Mouse (Mus musculus) CD4-positive, CD25-positive, alpha-beta regulatory T cell, adult 2 months (primary cell): ENCODE data around the gene Pias4.
"Not testable (repeated sequence)": the region's sequence is repeated elsewhere in the genome, so short reads cannot be mapped to it uniquely, and the experiment has no call there.

Source experiments
- DNase-seq: peaks from one replicate; pipeline ENCODE4 v3.0.0-alpha.2; 2012; ENCODE audit warnings: low read depth, low spot score

Pias4 gene

GRCm38 (mm10) chr10:81191342-81191982 lies 23.7 kb upstream of the Pias4 start:
- DNase-seq, result peak; percentile 20

DNA sequence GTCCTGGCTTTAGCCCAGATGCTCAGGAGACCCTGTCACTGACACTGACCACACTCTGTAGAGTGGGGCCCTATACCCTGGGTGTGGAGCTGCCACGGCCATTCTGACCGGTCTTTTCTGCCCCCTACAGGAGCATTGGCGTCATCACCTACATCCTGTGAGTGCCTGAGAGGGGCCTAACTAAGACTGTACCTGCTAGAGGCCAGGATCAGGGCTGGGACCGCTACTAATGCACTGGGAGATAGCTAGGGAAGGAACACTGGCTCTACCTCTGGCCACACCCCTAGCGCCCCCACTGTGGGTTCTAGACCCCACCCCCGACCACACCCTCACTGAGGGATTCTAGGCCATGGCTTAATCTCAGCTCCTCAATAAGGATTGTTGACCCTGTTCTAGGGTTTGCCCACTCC lies 23.2 kb upstream of the Pias4 start:
- peak; percentile 44 for DNase-seq

- peak; percentile 59 for DNase-seq
Measured at GRCm38 (mm10) chr10:81190236-81190911, 22.7 kb upstream of the Pias4 start.

DNA sequence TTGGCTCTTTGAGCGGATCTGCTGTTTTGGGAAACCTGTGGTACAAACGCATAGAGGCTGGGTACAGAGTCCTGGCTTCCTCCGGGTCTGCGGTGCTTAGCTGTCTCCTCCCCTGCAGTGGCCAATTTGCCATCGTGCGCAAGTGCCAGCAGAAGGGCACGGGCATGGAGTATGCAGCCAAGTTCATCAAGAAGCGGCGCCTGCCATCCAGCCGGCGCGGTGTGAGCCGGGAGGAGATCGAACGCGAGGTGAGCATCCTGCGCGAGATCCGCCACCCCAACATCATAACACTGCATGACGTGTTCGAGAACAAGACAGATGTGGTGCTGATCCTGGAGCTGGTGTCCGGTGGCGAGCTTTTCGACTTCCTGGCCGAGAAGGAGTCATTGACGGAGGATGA lies 22.1 kb upstream of the Pias4 start:
- DNase-seq, result no peak

GRCm38 (mm10) chr10:81187161-81187560 lies 19.4 kb upstream of the Pias4 start:
- DNase-seq, result no peak

DNA sequence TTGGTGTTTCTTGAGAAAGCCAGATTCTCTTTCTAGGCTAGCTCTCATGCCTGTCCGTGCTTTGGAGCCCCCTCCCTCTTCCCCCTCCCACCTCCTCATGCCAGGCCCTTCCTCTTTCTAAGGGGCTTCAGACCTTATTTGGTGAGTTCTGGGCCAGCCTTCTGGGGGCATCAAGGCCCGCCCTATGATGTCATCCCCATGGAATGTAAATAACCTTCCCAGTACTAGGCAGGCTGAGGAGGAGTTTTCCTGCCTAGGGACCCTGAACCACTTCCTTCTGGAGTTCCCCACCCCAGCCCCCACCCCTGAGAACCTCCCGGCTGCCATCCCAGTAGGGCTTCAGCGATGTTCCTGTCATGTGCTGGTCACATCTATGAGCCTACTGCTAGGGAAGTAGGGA lies 17.0 kb upstream of the Pias4 start:
- DNase-seq, result no peak

DNA sequence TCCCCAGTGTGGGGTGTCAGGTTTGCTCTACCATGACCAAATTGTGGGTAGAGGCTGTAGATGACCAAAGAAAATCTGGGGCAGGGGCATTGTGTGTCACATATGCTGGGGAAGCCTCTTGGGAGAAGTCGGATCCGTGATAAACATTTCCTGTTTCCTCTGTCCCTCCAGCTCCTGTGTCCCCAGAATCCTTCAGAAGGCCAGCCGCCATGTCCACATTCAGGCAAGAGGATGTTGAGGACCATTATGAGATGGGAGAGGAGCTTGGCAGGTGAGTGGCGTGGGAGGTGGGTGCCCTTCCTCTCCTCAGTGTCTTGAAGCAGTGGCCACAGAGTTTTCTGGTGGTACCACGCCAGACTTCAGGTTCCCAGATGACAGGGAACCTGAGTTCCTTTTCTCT lies 16.1 kb upstream of the Pias4 start, which contains the start of gene 4930442H23Rik:
4930442H23Rik (minus strand) TSS at position 45 of the 400 bp plus-strand sequence.
- DNase-seq, result peak; percentile 11

- peak; percentile 98 for DNase-seq
Measured at GRCm38 (mm10) chr10:81182336-81183333, 14.9 kb upstream of the Pias4 start, which contains the start of gene Dapk3. Dapk3 (plus strand) TSS chr10:81183005.

GRCm38 (mm10) chr10:81181860-81182259 lies 14.1 kb upstream of the Pias4 start:
- not testable (repeated sequence) for DNase-seq

DNA sequence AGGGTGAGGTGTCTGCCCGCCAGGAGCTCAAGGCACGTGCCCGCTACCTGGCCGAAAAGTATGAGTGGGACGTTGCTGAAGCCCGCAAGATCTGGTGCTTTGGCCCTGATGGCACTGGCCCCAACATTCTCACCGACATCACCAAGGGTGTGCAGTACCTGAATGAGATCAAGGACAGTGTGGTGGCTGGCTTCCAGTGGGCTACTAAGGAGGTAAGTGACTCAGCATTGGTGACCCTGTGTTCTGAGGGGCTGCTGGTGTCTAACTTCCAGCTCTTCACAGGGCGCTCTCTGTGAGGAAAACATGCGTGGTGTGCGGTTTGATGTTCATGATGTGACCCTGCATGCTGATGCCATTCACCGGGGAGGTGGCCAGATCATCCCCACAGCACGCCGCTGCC lies 13.2 kb upstream of the Pias4 start:
- no peak for DNase-seq

GRCm38 (mm10) chr10:81179451-81180342 lies 12.0 kb upstream of the Pias4 start:
- DNase-seq, result peak; percentile 50

- no peak for DNase-seq
Measured at GRCm38 (mm10) chr10:81178927-81179326, 11.2 kb upstream of the Pias4 start.

DNA sequence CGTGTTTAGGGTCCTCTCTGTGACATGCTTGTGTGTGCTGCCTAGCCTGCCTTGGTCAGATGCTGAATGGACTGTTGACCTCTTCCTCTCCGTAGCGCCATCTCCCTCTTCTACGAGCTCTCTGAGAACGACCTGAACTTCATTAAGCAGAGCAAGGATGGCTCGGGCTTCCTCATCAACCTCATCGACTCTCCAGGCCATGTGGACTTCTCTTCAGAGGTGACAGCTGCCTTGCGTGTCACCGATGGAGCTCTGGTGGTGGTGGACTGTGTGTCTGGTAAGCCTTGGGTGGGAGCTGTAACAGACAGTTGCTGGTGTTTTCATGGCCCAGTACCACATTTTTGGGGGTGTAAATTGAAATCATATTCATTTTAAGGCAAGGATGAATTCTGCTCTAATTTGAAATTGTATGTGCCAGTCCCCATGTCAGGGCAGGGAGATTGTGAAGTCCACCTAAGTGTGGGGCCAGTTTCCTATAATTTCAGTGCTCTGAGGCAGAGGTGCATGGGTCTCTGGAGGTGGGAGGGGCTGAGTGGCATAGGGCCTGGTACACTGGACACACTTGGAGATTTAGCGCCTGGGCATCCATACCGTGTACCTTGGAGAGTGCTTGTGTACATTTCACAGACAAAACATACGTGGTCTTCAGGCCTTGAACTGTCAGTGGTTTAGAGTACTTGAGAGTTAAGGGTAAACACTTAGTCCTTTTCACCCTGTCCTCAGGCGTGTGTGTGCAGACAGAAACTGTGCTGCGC lies 10.4 kb upstream of the Pias4 start:
- no peak for DNase-seq

DNA sequence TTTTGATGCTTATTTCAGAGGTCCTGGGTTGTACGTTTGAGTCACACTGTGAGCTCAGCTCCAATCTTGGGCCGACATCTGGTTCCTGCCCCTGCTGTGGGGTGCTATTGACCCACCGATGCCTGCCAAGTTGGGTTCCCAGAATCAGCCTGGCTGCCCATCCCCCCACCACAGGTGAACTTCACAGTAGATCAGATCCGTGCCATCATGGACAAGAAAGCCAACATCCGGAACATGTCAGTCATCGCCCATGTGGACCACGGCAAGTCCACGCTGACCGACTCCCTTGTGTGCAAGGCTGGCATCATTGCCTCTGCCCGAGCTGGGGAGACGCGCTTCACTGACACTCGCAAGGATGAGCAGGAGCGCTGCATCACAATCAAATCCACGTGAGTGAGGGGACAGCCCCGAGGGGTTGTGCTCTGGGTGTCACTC lies 9.8 kb upstream of the Pias4 start:
- peak; percentile 61 for DNase-seq

DNA sequence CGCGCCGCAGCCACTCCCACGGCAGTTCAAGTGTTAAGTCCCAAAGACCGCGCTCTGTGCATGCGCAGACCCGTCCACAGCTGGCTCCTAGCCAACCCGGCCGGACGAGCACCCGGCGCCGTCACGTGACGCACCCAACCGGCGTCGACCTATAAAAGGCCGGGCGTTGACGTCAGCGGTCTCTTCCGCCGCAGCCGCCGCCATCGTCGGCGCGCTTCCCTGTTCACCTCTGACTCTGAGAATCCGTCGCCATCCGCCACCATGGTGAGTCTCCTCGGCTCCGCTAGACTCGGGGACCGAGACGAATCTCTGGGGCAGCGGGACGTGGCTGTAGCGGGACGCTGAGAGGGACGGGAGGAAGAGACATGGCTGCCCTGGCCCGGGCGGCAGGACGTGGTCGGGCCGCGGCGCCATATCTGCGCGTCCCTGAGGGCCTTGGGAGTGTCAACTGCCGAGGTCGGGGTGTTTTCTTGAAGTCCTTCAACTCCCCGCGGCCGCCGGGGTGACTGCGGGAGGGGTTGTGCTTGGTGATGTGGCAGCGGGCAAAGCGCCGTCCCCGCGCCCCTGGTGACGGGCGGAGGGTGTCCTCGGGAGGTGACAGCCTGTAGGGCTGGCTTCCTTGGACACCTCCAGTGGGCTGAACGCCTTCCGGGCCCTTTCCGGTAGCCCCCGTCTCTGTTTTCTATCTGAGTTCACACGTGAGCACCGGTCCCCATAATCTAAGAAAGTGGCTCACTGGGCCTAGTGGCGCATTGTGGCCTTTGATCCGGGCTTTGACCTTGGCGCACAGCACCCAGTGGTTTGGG lies 8.9 kb upstream of the Pias4 start, which contains the start of gene Eef2:
Eef2 (plus strand) TSS at position 166 of the 806 bp plus-strand sequence.
- peak; percentile 99 for DNase-seq

GRCm38 (mm10) chr10:81175936-81176465 lies 8.3 kb upstream of the Pias4 start:
- no peak for DNase-seq

GRCm38 (mm10) chr10:81175345-81175701 lies 7.6 kb upstream of the Pias4 start:
- not testable (repeated sequence) for DNase-seq

DNA sequence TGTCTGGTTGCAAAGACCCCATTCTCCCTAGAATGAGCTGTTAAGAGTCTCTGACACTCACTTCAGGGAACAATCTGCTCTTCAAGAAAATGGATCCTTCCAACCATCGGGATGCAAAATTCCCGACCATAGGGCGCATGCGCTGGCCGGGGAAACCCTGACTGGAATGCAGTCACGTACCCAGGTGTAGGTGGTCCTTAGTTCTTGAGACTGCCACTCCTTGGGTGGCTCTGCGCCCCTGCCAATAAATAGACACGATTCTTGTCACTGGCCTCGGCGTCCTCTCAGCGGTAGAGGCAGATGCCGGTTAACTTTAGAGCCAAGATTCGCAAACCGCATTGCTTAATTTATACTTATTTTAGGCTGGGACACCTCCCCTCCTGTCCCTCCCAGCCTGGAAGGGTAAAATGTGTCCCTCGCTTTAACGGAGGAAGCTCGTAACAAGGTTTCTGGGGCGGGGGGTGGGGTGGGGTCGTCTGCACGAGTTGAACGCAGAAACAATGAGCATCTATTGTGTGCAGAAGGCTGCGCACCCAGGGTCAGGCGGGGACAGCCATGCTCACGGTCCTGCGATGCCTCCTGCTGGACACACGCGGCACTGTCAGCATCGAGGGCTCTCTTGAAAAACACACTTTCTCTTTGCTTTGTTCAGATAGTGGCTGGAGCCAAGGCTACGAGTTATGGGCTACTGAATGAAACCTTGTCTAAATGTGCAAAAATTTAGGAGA lies 7.1 kb upstream of the Pias4 start:
- DNase-seq, result peak; percentile 94
